ENCODE assay signal across 11 mouse cellular contexts in the genomic region with DNA sequence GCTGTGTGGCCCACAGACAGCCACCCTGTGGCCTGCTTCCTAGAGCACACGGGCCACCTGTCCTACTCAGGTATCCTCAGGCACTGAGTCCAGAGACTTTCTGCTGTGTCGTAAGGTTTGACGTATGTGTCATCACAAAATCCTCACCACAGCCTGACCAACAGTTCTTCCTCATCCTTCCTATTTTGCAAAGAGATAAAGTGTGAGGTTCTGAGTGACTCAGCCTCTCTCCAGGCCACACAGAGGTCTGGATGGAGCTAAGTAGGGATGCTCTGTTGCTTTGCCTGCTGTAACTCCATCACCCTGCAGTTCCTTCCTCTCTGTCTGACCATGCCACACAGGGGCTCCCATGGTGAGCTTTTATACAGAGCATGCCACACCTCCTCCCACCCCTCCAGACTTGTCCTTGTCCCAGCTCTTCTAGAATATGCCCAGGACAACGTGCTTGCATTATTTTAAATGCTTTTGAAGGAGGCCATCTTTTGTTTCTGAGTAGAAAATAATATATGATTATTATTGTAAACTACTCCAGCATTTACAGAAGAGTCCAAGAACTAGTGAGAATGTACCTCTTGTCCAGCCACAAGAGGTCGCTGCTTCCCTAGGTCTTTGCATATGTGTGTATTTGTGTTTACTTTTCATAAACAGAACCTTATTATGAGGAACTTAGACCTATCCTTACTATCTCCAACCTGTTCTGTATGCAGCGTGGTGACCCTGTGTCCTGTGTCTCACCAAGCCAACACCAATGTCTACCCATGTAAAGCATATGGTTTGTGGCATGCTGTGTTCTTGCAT. TPM values are rescaled to one million over a fixed set of nuclear protein-coding genes. Genes with fewer than 3 reads are reported as not detected.
A peak's percentile ranks its signal among the peaks of the same experiment; 100 is the strongest.
DNase-seq lines count a peak whose midpoint lies in the region; ATAC-seq and TF ChIP-seq lines count a peak whose summit lies in the region.
"Had no signal": no experiment of that assay in that cellular context is flagged by ENCODE, and none has a peak within 500 bp of the region (broad histone marks: within the 10 kb centered on the region; RNA-seq: fewer than 3 reads in every experiment).

No protein-coding gene starts in this region.

- TF ChIP-seq POLR2A in bone marrow, adult 2 months (IDR thresholded peaks at IDR 0.05; ENCODE audit: borderline replicate concordance, control insufficient read depth, low read depth, low read length): no peak

- 32% methylated on average over 6 of the region's 6 CpGs for WGBS in bone marrow, adult 2 months

- no peak overlapping the region for H3K4me3 ChIP-seq in gastrocnemius, adult 2 months
- no peak overlapping the region for H3K4me3 ChIP-seq in bone marrow, adult 2 months (replicated peaks; ENCODE audit: control insufficient read depth, low read depth, low read length)
- H3K4me3 ChIP-seq: embryonic facial prominence, embryonic 12.5 days; heart, embryonic 15.5 days had no signal

- peak; percentile 60 for TF ChIP-seq CTCF in gastrocnemius, adult 2 months (IDR thresholded peaks at IDR 0.05)
- TF ChIP-seq CTCF in bone marrow, adult 2 months (IDR thresholded peaks at IDR 0.05; ENCODE audit: control insufficient read depth, insufficient read depth, low read length): no peak

- no peak overlapping the region for H3K27ac ChIP-seq in gastrocnemius, adult 2 months
- H3K27ac ChIP-seq in bone marrow, adult 2 months (ENCODE audit: control insufficient read depth, insufficient read depth, low read depth, low read length, poor library complexity): peak overlapping the region; percentile 62
- H3K27ac ChIP-seq: embryonic facial prominence, embryonic 12.5 days; heart, embryonic 15.5 days had no signal

- peaks cover 9% of the 10 kb centered on the region; the same call in 1 of the 2 replicates for H3K4me1 ChIP-seq in bone marrow, adult 2 months (ENCODE audit: control insufficient read depth, insufficient read depth, low read length)
- H3K4me1 ChIP-seq: embryonic facial prominence, embryonic 12.5 days had no signal

- peak; percentile 25; the same call in 1 of the 2 replicates for ATAC-seq in monocyte, adult 5-6 weeks (replicated peaks; ENCODE audit: insufficient number of reproducible peaks, low FRiP score, low TSS enrichment, poor library complexity, severe bottlenecking)
- ATAC-seq: Patski had no signal

- no peak for DNase-seq in gastrocnemius, adult 2 months
- DNase-seq in gastrocnemius, adult 8-10 months (ENCODE audit: low spot score in 2 of 2): no peak
- DNase-seq in lung, postnatal 14 days: peak; percentile 28
- DNase-seq in lung, postnatal 10 days: no peak
- DNase-seq in ovary, postnatal 36 days (ENCODE audit: low spot score): no peak
- DNase-seq in layer of hippocampus, postnatal 14 days (ENCODE audit: low spot score in 2 of 2): no peak

- intact Hi-C loops in gastrocnemius, adult 2 months (cut with DNase I): no loop called here

RNA-seq across cellular contexts. Expression of gene Alox5, which starts 43.3 kb away (rescaled TPM):
- total RNA-seq in gastrocnemius, adult 2 months (2021): 1 to 10 TPM in 1 of 2 experiments, under 1 TPM in 1; 0.82 to 1.0 TPM
- under 1 TPM; 0.87 to 0.94 (median 0.91) TPM for total RNA-seq in gastrocnemius, adult 8-10 months (2022)
- polyA plus RNA-seq in bone marrow, adult 2 months (2011; ENCODE audit: insufficient read depth, insufficient read length, low replicate concordance, missing spikeins): 16.1 and 17.9 TPM in 2 replicates
- 43.3 to 92.8 TPM (median 76.9 TPM) in 3 replicates for total RNA-seq in monocyte, adult 5-6 weeks (2017)
- 1 to 10 TPM; 6.9 to 7.8 TPM for total RNA-seq in layer of hippocampus, postnatal 14 days (2021)
- polyA plus RNA-seq: Patski had no signal
